Mouse (Mus musculus) adrenal gland, adult 2 months (tissue): ENCODE measurements around the gene Trabd. TPM values are rescaled to one million over a fixed set of nuclear protein-coding genes. Genes with fewer than 3 reads are reported as not detected.
A peak's percentile ranks its signal among the peaks of the same experiment; 100 is the strongest.

Source experiments
- DNase-seq: peaks from one replicate; pipeline ENCODE4 v3.0.0; 2021
- polyA plus RNA-seq: library from polyadenylated mRNA; depleted of rRNA; stranded (reverse); fragments of >200 nt; gene quantifications from 2 replicates; pipeline ENCODE4 v1.2.3, GENCODE M21; 2012; rRNA removed
- total RNA-seq, 2 experiments: library from RNA; stranded (reverse); gene quantifications; 2 replicates each; pipeline ENCODE4 v1.2.3; 2021

Gene Trabd
- total and polyA plus RNA-seq, 3 experiments: 27.4 to 47.7 (median 43.2) TPM

DNA sequence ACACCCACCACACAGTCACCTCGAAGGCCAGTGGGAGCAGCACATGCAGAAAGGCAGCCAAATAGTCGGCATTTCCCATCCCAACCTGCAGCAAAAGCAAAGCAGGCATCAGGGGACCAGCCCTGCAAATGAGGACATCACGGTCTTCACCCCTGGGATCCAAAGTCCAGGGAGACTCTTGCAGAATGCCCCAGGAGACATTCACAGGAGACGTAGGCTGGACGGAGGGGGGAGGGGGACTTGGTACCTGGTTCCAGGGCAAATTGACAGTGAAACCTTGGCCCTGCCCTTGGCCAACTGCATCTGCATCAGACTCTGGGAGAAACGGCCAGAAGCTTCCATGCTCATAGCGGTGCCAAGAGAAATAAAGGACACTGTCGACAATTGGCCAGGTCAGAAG is 51.7 kb downstream of the Trabd start:
- no peak for DNase-seq

DNA sequence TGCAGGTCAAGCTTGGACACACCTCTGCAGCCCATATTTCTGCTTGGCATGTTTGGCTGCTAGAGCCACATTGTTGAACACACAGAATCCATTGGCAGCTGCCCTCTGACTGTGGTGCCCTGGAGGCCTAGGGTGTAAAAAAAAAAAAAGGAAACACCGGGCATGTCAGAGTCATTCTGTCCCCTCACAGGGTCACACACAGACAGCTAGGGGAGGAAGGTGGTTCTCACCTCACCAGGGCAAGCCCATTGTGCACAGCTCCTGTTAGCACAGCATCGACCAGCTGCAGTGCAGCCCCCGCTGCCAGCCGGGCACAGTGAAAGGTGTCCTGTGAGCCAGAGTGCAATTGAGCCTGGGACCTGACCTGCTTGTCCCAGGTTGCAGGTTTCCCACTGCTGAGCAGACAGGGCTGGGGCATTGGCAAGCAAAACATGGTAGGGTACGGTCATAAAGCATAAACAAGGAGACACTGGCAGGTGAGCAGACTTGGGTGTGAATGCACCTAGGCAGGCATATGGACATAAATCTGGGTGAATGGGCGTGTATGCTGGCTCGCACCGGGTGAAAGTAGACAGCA is 52.5 kb downstream of the Trabd start:
- no peak for DNase-seq

- peak; percentile 88 for DNase-seq
Observed at GRCm38 (mm10) chr15:89128382-89129350, 53.7 kb downstream of the Trabd start, which contains the start of gene Hdac10. Gene Hdac10 (minus strand): TSS chr15:89128700.

DNA sequence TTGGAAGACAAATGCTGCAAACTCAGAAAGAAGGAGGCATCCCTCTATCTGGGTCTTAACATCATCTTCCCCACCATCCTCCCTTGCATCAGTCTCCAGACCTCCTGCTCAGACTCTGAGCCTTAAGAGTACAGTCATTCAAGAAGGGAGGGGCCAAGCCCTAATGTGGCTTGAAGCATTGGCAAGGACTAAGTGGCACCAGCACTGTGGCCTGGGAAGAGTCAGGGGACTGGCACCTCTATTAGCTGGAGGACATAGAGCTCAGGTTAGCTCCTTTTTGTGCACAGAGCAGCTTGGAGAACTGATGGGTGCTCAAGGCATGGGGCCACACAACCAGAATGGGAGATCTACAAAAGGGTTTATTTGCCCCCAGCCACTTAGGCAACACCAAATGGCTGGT is 55.3 kb downstream of the Trabd start:
- no peak for DNase-seq

GRCm38 (mm10) chr15:89131316-89131715 is 56.4 kb downstream of the Trabd start:
- DNase-seq: no peak

Other genes starting within 250 kb of the Trabd start
- 100 to 1,000 TPM in 1 of 2 experiments, 10 to 100 TPM in 1; 71.7 to 105 TPM for gene Pim3, start 212.9 kb upstream of the Trabd start, total RNA-seq
- gene Pim3, start 212.9 kb upstream of the Trabd start, polyA plus RNA-seq: 156 and 157 TPM in 2 replicates
- gene Ttll8, start 120.7 kb upstream of the Trabd start, total RNA-seq: under 1 TPM in 1 of 2 experiments, not detected in 1; 0.17 TPM
- gene Ttll8, start 120.7 kb upstream of the Trabd start, polyA plus RNA-seq: 0.03 TPM in 1 of 2 replicates, not detected in the other
- not detected for gene Mlc1, start 96.1 kb upstream of the Trabd start, total RNA-seq
- gene Mlc1, start 96.1 kb upstream of the Trabd start, polyA plus RNA-seq: not detected in 2 replicates
- gene Mov10l1, start 92.2 kb upstream of the Trabd start, total RNA-seq: not detected
- gene Mov10l1, start 92.2 kb upstream of the Trabd start, polyA plus RNA-seq: not detected in 2 replicates
- gene Panx2, start 15.4 kb upstream of the Trabd start, total RNA-seq: 1 to 10 TPM in 1 of 2 experiments, under 1 TPM in 1; 0.61 to 1.3 TPM
- gene Panx2, start 15.4 kb upstream of the Trabd start, polyA plus RNA-seq: 1.1 and 1.9 TPM in 2 replicates
- gene Selenoo, start 14.0 kb downstream of the Trabd start, total RNA-seq: 10 to 100 TPM; 37.0 to 39.2 TPM
- gene Selenoo, start 14.0 kb downstream of the Trabd start, polyA plus RNA-seq: 120 and 126 TPM in 2 replicates
- 10 to 100 TPM; 11.2 to 12.3 TPM for gene Tubgcp6, start 48.0 kb downstream of the Trabd start, total RNA-seq
- gene Tubgcp6, start 48.0 kb downstream of the Trabd start, polyA plus RNA-seq: 30.6 and 31.8 TPM in 2 replicates
- gene Hdac10, start 53.6 kb downstream of the Trabd start, total RNA-seq: 10 to 100 TPM; 10.9 to 11.2 TPM
- gene Hdac10, start 53.6 kb downstream of the Trabd start, polyA plus RNA-seq: 29.7 and 30.3 TPM in 2 replicates
- gene Mapk12, start 65.6 kb downstream of the Trabd start, total RNA-seq: 10 to 100 TPM in 1 of 2 experiments, 1 to 10 TPM in 1; 6.7 to 10.2 TPM
- 5.9 and 9.1 TPM in 2 replicates for gene Mapk12, start 65.6 kb downstream of the Trabd start, polyA plus RNA-seq
- 1 to 10 TPM; 2.5 to 3.6 TPM for gene Mapk11, start 74.5 kb downstream of the Trabd start, total RNA-seq
- gene Mapk11, start 74.5 kb downstream of the Trabd start, polyA plus RNA-seq: 4.1 and 4.4 TPM in 2 replicates
- 100 to 1,000 TPM in 1 of 2 experiments, 10 to 100 TPM in 1; 94.8 to 118 TPM for gene Plxnb2, start 105.7 kb downstream of the Trabd start, total RNA-seq
- gene Plxnb2, start 105.7 kb downstream of the Trabd start, polyA plus RNA-seq: 168 and 182 TPM in 2 replicates
- gene Dennd6b, start 121.4 kb downstream of the Trabd start, total RNA-seq: 1 to 10 TPM; 5.2 to 5.7 TPM
- 24.0 and 24.9 TPM in 2 replicates for gene Dennd6b, start 121.4 kb downstream of the Trabd start, polyA plus RNA-seq
- gene Ppp6r2, start 136.4 kb downstream of the Trabd start, total RNA-seq: 10 to 100 TPM; 38.6 to 54.4 TPM
- 565 and 749 TPM in 2 replicates for gene Ppp6r2, start 136.4 kb downstream of the Trabd start, polyA plus RNA-seq
- gene Sbf1, start 240.2 kb downstream of the Trabd start, total RNA-seq: 10 to 100 TPM; 75.8 to 80.8 TPM
- 171 and 187 TPM in 2 replicates for gene Sbf1, start 240.2 kb downstream of the Trabd start, polyA plus RNA-seq
- gene Adm2, start 247.6 kb downstream of the Trabd start, total RNA-seq: not detected
- gene Adm2, start 247.6 kb downstream of the Trabd start, polyA plus RNA-seq: 0.17 TPM in 1 of 2 replicates, not detected in the other